Mouse (Mus musculus): ENCODE data around the gene Slc27a3.
"Not testable (repeated sequence)": the region's sequence is repeated elsewhere in the genome, so short reads cannot be mapped to it uniquely, and the experiment has no call there.

Slc27a3 gene

DNA sequence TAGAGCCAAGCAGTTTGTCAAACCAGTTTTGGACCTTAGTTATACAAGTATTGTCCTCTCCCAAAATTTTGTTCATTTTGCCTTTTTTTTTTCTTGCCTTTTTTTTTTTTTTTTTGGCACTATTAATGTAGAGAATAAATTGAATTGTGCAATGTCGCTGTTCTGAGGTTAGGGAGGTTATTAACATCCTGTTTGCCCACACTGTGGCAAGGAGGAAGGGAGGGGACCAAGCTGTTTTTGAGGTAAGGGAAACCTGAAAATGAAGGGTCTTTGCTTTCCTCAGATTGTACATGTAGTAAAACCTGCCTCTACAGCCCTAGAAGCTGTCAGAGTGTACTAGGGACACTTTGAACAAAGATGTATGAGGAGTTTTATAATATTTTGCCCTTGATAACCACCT lies 30.5 kb downstream of the Slc27a3 start:
- intact Hi-C loops (cut with DNase I): no loop called here

DNA sequence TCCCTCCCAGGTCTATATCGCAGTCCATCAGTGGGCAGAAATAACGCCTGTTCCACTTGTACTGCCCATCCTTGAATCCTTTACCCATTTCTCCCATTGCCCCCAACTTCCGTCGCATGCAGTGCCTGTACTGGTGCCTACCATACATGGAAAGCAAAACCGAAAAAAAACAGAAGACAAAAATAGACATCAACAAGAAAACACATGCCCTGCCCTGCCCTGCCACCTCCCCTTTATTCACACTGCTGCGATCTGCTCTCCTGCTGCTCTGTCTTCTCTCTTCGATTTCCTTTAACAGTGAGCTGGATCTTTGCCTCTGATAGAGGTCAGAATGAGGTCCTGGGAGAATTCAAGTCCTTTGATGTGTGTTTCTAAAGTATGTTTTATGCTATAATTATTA lies 31.8 kb downstream of the Slc27a3 start:
- intact Hi-C loops (cut with DNase I): no loop called here

DNA sequence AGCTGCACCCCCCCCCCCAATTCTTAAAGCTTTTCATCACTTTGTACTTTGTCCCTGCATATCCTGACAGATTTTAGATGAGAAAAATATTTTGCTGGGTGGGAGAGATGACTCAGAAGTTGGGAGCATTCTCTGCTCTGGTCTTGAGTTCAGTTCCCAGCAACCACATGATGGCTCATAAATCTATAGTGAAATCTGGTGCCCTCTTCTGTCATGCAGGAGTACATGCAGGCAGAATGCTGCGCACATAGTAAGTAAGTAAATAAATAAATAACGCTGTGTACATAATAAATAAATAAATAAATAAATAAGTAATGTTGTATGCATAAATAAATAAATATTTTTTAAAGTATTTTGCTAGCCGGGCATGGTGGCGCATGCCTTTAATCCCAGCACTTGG lies 41.9 kb downstream of the Slc27a3 start:
- intact Hi-C loops (cut with DNase I): no loop called here

DNA sequence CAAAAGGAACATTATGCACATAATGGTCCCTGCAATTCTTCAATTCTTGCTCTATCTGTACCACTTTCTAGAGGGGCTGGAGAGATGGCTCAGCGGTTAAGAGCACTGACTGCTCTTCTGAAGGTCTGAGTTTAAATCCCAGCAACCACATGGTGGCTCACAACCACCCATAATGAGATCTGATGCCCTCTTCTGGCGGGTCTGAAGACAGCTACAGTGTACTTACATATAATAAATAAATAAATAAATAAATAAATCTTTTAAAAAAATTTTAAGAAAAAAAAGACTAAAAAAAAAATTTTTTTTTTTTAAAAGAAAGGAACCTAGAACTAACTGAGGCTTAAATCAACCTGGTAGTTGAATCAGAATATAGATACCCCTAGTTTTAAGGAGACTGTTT lies 46.9 kb downstream of the Slc27a3 start:
- intact Hi-C loops (cut with DNase I): not testable (repeated sequence)

- intact Hi-C loops (cut with DNase I): no loop called here
These were observed 49.6 kb downstream of the Slc27a3 start for GRCm38 (mm10) chr3:90340177-90340576.

- intact Hi-C loops (cut with DNase I): no loop called here
These were observed 51.5 kb downstream of the Slc27a3 start for GRCm38 (mm10) chr3:90338190-90338589.

DNA sequence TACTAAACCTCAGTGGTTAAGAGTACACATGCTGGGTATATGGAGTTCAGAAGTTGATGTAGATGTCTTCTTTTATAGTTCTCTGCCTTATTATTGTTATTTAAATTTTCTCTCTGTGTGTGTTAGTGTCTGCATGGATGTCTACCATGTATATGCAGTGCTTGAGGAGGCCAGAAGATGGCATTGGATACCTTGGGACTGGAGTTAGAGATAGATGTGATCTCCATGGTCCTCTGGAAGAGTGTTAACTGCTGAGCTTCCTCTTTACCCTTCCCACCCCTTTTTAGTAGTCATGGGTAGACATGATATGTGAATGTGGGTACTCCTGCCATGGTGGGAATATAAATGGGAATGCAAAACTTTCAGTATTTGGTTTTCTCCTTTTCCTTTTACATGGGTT lies 54.2 kb downstream of the Slc27a3 start:
- intact Hi-C loops (cut with DNase I): no loop called here
